Mouse (Mus musculus): ENCODE measurements around the gene Mrtfa. TPM values are rescaled to one million over a fixed set of nuclear protein-coding genes. Genes with fewer than 3 reads are reported as not detected.
A peak's percentile ranks its signal among the peaks of the same experiment; 100 is the strongest.

The Mrtfa gene
- total RNA-seq, 2 experiments from 2014 or later: 43.7 to 47.8 TPM

DNA sequence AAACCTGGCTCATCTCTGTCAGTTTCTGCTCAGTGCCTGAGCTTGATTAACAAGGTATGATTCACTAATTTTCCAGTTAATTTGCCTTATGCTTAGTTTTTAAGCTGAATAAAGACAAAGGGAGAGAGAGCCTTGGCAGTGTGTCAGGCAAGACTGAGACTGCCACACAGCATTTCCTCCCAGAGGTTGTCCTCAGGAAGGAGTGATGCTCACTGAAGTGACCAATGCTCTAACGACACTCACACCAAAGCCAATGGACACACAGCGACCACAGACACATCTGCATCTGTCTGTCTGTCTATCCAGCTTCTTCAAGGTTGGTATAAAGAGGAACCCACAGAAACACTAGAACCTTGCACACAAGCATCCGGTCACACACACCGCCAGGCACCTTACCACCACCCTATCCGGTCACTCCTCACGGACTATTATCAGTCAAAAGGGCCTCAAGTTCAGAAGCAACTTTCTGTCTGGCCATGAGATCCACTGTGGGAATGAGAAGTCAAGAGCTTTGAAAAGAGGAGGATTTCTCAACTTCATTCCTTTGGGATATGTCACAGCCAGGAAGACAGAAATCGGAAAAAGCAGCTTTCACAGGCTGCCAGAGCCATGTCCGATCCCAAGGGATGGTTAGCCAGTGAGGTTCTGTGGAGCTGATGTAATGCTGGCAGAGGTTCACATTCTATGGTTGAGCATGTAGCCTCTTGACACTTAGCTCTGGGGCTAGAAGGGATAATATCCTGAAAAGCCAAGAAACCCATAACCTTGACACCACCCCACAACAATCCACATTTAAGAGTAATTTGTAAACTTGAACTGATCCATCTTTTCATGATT, 103.7 kb downstream of the Mrtfa start:
- intact Hi-C loops (cut with DNase I): no loop called here
- DNase-seq (ENCODE audit: extremely low spot score in 1 of 2, low spot score in 2 of 2): no peak

- DNase-seq (ENCODE audit: extremely low spot score in 1 of 2, low spot score in 2 of 2): no peak
- intact Hi-C loops (cut with DNase I): no loop called here
These were observed 106.7 kb downstream of the Mrtfa start for GRCm38 (mm10) chr15:81083826-81084225.

GRCm38 (mm10) chr15:81083281-81083680, 107.3 kb downstream of the Mrtfa start:
- DNase-seq (ENCODE audit: extremely low spot score in 1 of 2, low spot score in 2 of 2): no peak
- intact Hi-C loops (cut with DNase I): no loop called here

GRCm38 (mm10) chr15:81081216-81081615, 109.3 kb downstream of the Mrtfa start:
- intact Hi-C loops (cut with DNase I): no loop called here
- DNase-seq (ENCODE audit: extremely low spot score in 1 of 2, low spot score in 2 of 2): no peak

DNA sequence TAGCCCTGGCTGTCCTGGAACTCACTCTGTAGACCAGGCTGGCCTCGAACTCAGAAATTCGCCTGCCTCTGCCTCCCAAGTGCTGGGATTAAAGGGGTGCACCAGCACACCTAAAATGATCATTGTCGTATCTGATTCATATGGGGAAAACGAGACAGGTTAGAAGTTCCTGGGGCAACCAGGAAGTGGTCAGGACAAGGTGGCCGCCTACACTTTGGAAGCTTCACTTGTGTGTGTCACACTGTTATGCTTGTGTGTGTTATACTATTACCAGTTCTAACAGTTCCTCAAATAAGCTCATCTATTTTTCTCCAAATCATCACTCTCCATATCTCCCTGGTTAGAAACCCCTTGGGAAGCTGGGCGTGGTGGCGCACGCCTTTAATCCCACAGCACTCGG, 110.2 kb downstream of the Mrtfa start:
- no peak for DNase-seq (ENCODE audit: extremely low spot score in 1 of 2, low spot score in 2 of 2)
- intact Hi-C loops (cut with DNase I): no loop called here

GRCm38 (mm10) chr15:81079255-81079654, 111.3 kb downstream of the Mrtfa start:
- intact Hi-C loops (cut with DNase I): loop anchor here (5.0 kb wide), 1 partner anchor 118 kb away; no protein-coding TSS in a partner anchor
- DNase-seq (ENCODE audit: extremely low spot score in 1 of 2, low spot score in 2 of 2): no peak

DNA sequence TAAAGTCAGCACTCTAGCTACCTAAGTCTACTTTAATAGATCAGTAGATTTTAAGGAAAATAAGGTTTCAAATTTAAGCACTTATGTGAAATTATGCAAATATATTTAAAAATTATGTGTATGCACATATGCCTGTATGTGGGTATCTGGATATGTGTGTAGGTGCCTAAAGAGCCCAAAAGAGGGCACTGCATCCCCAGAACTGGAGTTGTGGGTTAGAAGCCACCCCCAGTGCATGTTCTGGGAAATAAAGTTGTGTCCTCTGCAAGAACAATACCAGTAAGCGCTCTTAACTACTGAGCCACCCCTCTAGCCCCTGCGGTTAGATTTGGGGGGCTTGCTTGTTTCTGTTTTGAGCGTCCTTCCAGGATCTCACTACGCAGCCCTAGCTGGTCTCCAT, 113.0 kb downstream of the Mrtfa start:
- no peak for DNase-seq (ENCODE audit: extremely low spot score in 1 of 2, low spot score in 2 of 2)
- intact Hi-C loops (cut with DNase I): loop anchor here (5.0 kb wide), 1 partner anchor 120 kb away; no protein-coding TSS in a partner anchor

DNA sequence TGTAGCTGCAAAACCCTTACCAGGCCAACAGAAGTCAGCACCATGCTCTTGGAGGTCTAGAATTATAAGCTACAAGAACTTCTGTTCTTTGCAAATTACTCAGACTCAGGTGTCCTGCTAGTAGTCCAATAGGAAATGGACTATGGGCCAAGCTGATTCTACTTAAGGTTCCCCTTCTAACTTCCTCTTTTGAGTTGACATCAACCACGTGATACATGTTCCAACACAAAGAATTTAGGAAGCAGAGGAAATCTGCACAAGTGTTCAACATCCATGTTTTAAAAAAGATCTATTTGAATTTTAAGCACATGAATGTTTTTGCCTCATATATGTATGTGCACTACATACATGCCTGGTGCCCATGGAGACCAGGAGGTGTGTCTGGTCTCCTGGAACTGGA, 116.0 kb downstream of the Mrtfa start:
- DNase-seq (ENCODE audit: extremely low spot score in 1 of 2, low spot score in 2 of 2): no peak
- intact Hi-C loops (cut with DNase I): no loop called here

DNA sequence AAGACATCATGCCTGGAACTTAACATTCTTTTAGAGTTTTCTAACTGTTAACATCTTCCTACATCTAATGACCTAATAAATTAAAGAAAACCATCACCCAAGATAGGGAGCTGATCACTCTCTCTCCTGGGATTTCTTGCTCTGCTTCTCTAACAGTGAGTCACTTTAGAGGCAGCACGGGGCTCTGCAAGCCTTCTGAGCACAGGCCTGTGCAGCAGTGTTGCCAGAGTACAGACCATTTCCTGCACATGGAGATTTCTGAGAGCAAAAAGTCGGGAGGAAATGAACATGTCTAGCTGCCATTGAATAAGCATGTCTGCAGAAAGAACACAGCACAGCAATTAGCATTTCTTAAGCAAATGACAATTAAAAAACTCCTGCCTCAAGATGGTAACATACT, 116.8 kb downstream of the Mrtfa start:
- no peak for DNase-seq (ENCODE audit: extremely low spot score in 1 of 2, low spot score in 2 of 2)
- intact Hi-C loops (cut with DNase I): no loop called here

DNA sequence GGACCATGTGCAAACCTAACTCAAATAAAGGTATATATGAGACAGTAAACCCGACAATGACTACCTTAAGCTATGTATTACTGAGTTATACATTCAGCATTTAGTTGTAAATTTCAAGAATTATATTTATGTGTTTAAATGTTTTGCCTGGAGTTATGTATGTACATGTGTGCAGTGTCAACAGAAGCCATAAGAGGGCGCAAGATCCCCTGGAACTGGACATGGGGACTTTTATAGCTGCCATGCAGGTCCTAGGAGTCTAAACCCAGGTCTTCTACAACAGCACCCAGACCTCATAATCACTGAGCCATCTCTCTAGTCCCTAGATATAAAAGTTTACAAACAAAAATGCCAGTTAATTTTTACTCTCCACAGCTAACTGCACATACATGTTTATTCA, 117.8 kb downstream of the Mrtfa start:
- intact Hi-C loops (cut with DNase I): no loop called here
- DNase-seq (ENCODE audit: extremely low spot score in 1 of 2, low spot score in 2 of 2): no peak

- intact Hi-C loops (cut with DNase I): no loop called here
- no peak for DNase-seq (ENCODE audit: extremely low spot score in 1 of 2, low spot score in 2 of 2)
These were observed 120.1 kb downstream of the Mrtfa start for GRCm38 (mm10) chr15:81070470-81070869.

DNA sequence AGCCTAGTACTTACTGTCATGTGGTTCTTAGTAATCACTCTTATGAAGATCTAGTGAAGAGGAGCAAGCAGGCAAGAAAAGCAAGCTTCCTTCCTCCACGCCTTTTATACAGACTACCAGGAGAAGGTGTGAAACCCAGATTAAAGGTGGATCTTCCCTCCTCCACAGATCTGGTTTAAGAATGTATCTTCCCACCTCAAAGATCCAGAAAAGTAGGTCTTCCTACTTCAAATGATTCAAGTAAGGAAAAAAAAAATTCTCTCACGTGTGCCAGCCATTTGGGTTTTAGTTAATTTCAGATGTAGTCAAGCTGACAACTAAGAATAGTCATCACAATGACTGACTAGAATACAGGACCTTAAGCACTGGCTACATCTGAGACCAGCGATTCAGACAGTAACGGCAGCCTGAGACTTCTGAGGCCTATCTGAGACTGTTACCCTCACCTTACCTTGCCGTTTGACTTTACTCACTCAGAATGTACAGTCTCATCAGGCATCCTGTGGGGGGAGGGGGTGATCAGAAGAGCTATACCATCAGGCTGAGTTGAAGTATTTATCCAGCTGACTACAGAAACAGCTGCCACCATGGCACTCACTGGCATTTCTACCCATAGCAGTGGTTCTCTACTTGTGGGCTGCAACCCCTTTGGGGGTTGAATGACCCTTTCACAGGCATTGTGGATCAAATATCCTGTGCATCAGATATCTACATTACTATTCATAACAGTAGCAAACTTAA, 121.7 kb downstream of the Mrtfa start:
- intact Hi-C loops (cut with DNase I): no loop called here
- no peak for DNase-seq (ENCODE audit: extremely low spot score in 1 of 2, low spot score in 2 of 2)

DNA sequence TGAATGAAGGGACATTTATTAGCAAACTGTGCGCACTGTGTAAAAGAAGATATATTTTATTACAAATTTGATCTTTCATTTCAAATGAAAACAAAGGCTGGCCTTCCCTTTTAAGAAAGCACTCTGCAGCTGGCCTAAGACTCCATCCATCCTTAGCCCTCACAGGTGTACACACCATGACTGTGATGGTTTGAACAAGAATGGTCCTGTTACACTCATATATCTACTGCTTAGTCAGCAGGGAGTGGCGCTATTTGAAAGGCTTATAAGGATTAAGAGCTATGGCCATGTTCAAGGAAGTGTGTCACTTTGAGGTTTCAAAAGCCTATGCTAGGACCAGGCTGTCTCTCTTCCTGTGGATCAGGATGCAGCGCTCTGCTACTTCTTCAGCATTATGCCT, 122.8 kb downstream of the Mrtfa start:
- intact Hi-C loops (cut with DNase I): no loop called here
- DNase-seq (ENCODE audit: extremely low spot score in 1 of 2, low spot score in 2 of 2): no peak

GRCm38 (mm10) chr15:81066976-81067375, 123.6 kb downstream of the Mrtfa start:
- peak in 1 of 2 experiments; percentile 17 for DNase-seq (ENCODE audit: extremely low spot score in 1 of 2, low spot score in 2 of 2)
- intact Hi-C loops (cut with DNase I): no loop called here

DNA sequence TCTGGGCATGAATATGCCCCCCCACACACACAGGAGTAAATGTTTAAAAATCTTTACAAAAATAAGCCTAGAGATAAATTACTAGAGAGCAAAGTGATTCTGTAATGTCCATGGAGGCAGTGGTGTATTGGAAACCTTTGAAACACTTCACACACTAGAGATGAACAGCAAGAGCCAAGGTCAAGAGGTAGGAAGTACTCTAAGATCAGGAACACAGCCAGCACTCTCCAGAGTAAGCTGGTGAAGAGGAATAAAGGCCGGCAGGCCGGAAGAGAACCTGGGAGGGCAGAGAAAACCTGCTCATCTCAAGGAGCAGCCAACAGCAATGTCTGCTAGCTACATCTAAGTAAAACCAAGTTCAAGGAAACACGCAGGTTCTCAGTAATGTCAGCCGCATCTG, 125.9 kb downstream of the Mrtfa start:
- intact Hi-C loops (cut with DNase I): no loop called here
- DNase-seq (ENCODE audit: extremely low spot score in 1 of 2, low spot score in 2 of 2): no peak

GRCm38 (mm10) chr15:81064143-81064542, 126.4 kb downstream of the Mrtfa start:
- DNase-seq (ENCODE audit: extremely low spot score in 1 of 2, low spot score in 2 of 2): peak in 1 of 2 experiments; percentile 29
- intact Hi-C loops (cut with DNase I): no loop called here

- intact Hi-C loops (cut with DNase I): no loop called here
- no peak for DNase-seq (ENCODE audit: extremely low spot score in 1 of 2, low spot score in 2 of 2)
These were observed 127.9 kb downstream of the Mrtfa start for GRCm38 (mm10) chr15:81062616-81063015.

DNA sequence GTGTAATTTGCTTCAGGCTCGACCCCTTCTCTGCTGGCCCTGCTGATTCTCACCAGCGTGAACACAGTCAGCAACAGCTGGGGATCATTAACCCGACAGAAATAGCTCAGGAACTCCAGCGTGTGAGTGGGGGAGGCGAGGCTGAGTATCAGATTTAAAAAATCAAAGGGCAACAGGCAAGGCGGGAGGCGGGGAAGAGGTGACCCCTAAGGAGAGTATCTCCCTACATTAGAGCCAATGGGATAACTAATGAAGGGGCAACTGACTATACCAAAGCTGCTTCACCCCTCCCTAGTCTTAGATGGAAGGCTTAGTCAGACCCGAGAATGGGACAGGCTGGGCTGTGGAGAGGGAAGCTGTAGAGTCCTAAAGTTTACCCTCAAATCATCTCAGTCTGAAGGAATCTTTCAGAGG, 128.4 kb downstream of the Mrtfa start:
- DNase-seq (ENCODE audit: extremely low spot score in 1 of 2, low spot score in 2 of 2): peak in 1 of 2 experiments; percentile 36
- intact Hi-C loops (cut with DNase I): no loop called here

DNA sequence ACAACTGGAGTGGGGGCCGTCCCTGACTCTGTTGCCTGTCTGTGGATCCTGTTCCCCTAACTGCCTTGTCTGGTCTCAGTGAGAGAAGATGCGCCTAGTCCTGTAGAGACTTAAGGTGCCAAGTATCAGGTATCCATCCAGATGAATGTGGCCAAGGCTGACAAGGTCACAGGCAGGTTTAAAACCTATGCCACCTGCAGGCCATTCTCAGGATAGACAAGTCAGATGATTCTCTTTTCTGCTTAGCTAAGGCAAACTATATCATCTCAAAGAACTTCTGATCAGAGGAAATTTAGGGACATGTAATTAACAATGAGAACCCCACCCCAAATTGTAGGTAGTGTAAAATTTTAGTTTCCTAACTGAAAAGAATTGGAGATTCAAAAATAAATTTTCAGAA, 129.6 kb downstream of the Mrtfa start:
- DNase-seq (ENCODE audit: extremely low spot score in 1 of 2, low spot score in 2 of 2): no peak
- intact Hi-C loops (cut with DNase I): no loop called here

GRCm38 (mm10) chr15:81057736-81058135, 132.8 kb downstream of the Mrtfa start:
- intact Hi-C loops (cut with DNase I): no loop called here
- DNase-seq (ENCODE audit: extremely low spot score in 1 of 2, low spot score in 2 of 2): no peak

All from left cerebral cortex, postnatal 10 days (tissue).